Mouse (Mus musculus) intestine, embryonic 16.5 days (tissue): ENCODE data around the gene Rdh5. TPM values are rescaled to one million over a fixed set of nuclear protein-coding genes. Genes with fewer than 3 reads are reported as not detected.

Experiments
- ATAC-seq: fragments of 200-750 bp; cut with Nextera tagmentation; 2 replicates; pipeline ENCODE4 v1.8.0; 2017; ENCODE audit warnings: moderate TSS enrichment, moderate library complexity
- H3K27ac ChIP-seq: fragments of 300-500 bp; sonication (generic); 2 replicates; pipeline ENCODE4 v1.5.1; 2014; ENCODE audit warnings: mild to moderate bottlenecking, low read length
- H3K27me3 ChIP-seq: fragments of 300-500 bp; sonication (generic); replicated peaks from 2 replicates; pipeline ENCODE4 v1.6.1; 2014; ENCODE audit warnings: low read length, control low read depth, mixed read lengths; ENCODE audit not compliant: control insufficient read depth, insufficient read depth
- H3K36me3 ChIP-seq: fragments of 300-500 bp; sonication (generic); 2 replicates; pipeline ENCODE4 v1.6.1; 2014; ENCODE audit warnings: low read length, control low read depth; ENCODE audit not compliant: control insufficient read depth, insufficient read depth
- H3K4me1 ChIP-seq: fragments of 300-500 bp; sonication (generic); 2 replicates; pipeline ENCODE4 v1.6.1; 2014; ENCODE audit warnings: low read length, control low read depth, mixed read lengths; ENCODE audit not compliant: control insufficient read depth, insufficient read depth
- H3K4me2 ChIP-seq: fragments of 300-500 bp; sonication (generic); 2 replicates; pipeline ENCODE4 v1.6.1; 2014; ENCODE audit warnings: low read depth, low read length, control low read depth
- H3K4me3 ChIP-seq: fragments of 300-500 bp; sonication (generic); 2 replicates; pipeline ENCODE4 v1.5.1; 2014; ENCODE audit warnings: mild to moderate bottlenecking, low read length
- H3K9ac ChIP-seq: fragments of 300-500 bp; sonication (generic); 2 replicates; pipeline ENCODE4 v1.6.1; 2014; ENCODE audit warnings: low read depth, low read length
- H3K9me3 ChIP-seq: fragments of 300-500 bp; sonication (generic); 2 replicates; pipeline ENCODE4 v1.6.1; 2016; ENCODE audit warnings: low read length, control low read depth; ENCODE audit not compliant: control insufficient read depth
- WGBS: fragments of 180-500 bp; shearing (Covaris S2); extraction: QIAGEN DNeasy Blood & Tissue Kit; methylation state at CpG from one replicate; pipeline ENCODE4 v1.1.7; 2014; 5-methylcytosine and 5-hydroxymethylcytosine counted together
- polyA plus RNA-seq: library from polyadenylated mRNA; unstranded; fragments of >200 nt; fragmentation: Nextera tagmentation; extraction: Ambion mirVana; gene quantifications from 2 replicates; pipeline ENCODE4 v1.2.1, GENCODE M21; 2015

Gene Rdh5
- polyA plus RNA-seq, 1 experiment from 2014 or later, result 18.6 TPM

DNA sequence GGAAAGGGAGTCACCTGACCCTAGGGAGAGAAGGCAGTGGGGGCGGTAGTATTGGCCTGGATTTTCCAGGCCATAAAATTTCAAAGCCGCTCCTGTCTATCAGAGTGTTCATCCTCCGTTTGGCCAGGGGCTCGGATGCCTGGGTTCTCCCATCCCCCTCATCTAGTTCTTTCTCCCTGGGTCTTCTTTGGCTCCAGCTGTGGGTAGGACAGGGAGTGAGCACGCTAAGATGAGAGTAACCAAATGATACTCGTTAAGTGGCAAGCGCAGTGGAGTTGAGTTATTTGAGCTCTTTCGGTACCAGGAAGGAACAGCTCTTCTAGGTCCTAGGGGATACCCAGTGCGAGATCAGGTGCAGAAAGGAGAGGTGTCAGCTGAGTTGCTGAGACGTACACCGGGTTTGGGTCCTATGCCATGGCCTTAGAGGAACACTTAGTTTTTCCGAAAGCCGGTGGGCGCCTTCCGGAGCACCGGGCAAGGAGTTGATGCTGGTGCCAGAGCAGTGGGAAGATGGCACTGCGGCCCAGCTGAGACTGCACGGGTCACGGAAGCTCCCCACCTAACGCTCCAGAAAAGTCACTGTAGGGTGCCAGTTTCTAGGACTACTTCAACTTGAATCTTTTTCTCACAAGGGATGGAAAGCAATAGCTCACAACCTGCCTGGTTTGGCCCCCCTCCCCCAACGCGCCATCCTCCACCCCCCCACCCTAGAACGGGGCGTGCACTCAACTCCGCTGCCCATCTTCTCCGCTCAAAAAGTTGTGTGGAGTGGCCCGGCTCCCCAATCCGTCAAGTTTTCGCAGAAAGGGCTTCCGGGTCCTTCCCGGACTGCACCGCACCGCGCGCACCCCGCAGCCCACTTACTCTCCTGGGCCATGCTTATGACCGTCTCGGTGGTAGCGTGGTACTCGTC, 32.0 kb downstream of the Rdh5 start:
- H3K27me3 ChIP-seq, result no peaks in the 10 kb centered on the region
- H3K4me2 ChIP-seq, result peak overlapping the region; percentile 95
- H3K27ac ChIP-seq, result peak overlapping the region; percentile 77

GRCm38 (mm10) chr10:128889846-128890245, 32.8 kb downstream of the Rdh5 start:
- 20% methylated on average over 1 of the region's 2 CpGs for WGBS
- Histone ChIP-seq H3K9me3 (no peaks in the 10 kb centered on the region), H3K9ac (no peak overlapping the region; the same call in 1 of the 2 replicates), H3K27ac (no peak overlapping the region), H3K27me3 (no peaks in the 10 kb centered on the region), H3K4me2 (peak overlapping the region; percentile 95), H3K4me3 (0 out of 2 replicates have a peak overlapping the region, but pooled peaks have one; percentile 79), H3K36me3 (no peaks in the 10 kb centered on the region), H3K4me1 (peaks cover 25% of the 10 kb centered on the region)
- no peak for ATAC-seq

More for the DNA sequence above, 32.0 kb downstream of the Rdh5 start:
- peak overlapping the region; percentile 66 for H3K9ac ChIP-seq
- H3K4me1 ChIP-seq, result peaks cover 25% of the 10 kb centered on the region
- H3K9me3 ChIP-seq, result no peaks in the 10 kb centered on the region
- WGBS, result under 1% methylated on average over 40 of the region's 40 CpGs
- no peak; the same call in 1 of the 2 replicates for ATAC-seq
- no peaks in the 10 kb centered on the region for H3K36me3 ChIP-seq
- H3K4me3 ChIP-seq, result peak overlapping the region; percentile 79

DNA sequence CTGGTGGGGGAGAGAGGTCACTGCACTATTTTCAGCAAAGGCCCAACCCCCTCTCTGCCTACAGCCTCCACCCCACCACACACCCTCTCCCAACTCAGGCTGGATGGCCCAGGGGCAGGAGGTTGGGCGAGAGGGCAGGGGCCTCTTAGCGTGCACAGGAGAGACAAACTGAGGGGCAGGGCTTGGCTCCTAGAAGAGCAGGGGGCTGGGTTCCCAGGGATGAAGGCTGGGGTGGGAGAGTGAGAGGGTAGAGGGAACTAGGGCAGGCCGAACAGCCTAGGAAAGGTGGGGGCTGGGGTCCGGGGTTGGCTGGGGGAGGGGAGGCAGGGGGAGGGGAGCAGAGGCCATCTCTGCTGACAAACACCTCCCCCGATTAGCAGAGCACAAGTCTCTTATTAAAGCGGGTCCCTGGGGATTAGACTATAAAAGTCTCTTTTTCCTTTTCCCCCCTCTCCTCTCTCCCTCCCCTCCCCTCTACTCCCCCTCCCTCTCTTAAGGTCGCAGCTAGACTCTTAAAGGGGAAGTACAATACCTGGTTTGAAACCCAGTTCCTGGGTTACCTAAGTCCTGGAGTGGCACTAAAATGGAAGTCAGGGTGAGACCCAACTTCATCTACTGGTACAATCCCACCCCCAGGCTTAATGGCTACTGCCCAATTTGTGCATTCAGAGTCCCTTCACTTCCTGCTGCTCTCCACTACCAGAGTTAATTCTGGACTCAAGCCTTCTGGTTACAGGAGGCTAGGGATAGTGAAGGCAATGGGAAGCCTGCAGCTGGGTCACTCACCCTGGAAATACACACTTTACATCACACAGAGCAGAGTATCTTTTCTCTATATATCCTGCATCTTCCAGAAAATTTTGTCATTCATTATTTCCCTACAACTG, 33.5 kb downstream of the Rdh5 start:
- WGBS, result 3% methylated on average over 7 of the region's 7 CpGs
- peak; percentile 28 for ATAC-seq
- Histone ChIP-seq H3K4me3 (peak overlapping the region; percentile 31), H3K27me3 (no peaks in the 10 kb centered on the region), H3K27ac (no peak overlapping the region), H3K9ac (peak overlapping the region; percentile 56; the same call in 1 of the 2 replicates), H3K36me3 (no peaks in the 10 kb centered on the region), H3K4me1 (peaks cover 25% of the 10 kb centered on the region), H3K4me2 (peak overlapping the region; percentile 52), H3K9me3 (no peaks in the 10 kb centered on the region)

GRCm38 (mm10) chr10:128882067-128882466, 40.6 kb downstream of the Rdh5 start:
- no peak overlapping the region for H3K9ac ChIP-seq
- peaks cover 3% of the 10 kb centered on the region; the same call in 1 of the 2 replicates for H3K36me3 ChIP-seq
- no peaks in the 10 kb centered on the region for H3K4me1 ChIP-seq
- no peak overlapping the region for H3K4me2 ChIP-seq
- no peak for ATAC-seq
- no peak overlapping the region for H3K4me3 ChIP-seq
- H3K9me3 ChIP-seq, result no peaks in the 10 kb centered on the region
- no peaks in the 10 kb centered on the region for H3K27me3 ChIP-seq
- 88% methylated on average over 5 of the region's 5 CpGs for WGBS
- H3K27ac ChIP-seq, result no peak overlapping the region

DNA sequence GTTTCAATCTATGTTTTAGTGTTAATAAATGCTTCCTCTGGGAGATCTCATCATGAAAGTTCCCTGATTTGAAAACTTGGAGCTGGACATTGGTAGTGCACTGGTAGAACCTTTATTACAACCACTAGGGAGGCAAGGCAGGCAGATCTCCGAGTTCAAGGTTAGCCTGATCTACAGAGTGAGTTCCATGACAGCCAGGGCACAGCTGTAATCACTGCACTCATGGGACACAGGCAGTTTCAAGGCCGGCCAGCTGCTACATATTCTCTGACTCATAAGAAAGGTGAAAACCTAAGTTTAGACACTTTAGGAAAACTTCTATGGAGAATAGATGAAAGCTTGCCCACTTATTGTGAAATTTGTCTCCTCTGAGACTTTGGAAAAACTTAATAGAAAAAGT, 43.9 kb downstream of the Rdh5 start:
- H3K27me3 ChIP-seq, result no peaks in the 10 kb centered on the region
- no peaks in the 10 kb centered on the region for H3K4me1 ChIP-seq
- ATAC-seq, result no peak
- no peak overlapping the region for H3K9ac ChIP-seq
- H3K4me3 ChIP-seq, result no peak overlapping the region
- H3K36me3 ChIP-seq, result peaks cover 3% of the 10 kb centered on the region; the same call in 1 of the 2 replicates
- 87% methylated on average over 2 of the region's 2 CpGs for WGBS
- no peaks in the 10 kb centered on the region for H3K9me3 ChIP-seq
- H3K4me2 ChIP-seq, result no peak overlapping the region
- H3K27ac ChIP-seq, result no peak overlapping the region

DNA sequence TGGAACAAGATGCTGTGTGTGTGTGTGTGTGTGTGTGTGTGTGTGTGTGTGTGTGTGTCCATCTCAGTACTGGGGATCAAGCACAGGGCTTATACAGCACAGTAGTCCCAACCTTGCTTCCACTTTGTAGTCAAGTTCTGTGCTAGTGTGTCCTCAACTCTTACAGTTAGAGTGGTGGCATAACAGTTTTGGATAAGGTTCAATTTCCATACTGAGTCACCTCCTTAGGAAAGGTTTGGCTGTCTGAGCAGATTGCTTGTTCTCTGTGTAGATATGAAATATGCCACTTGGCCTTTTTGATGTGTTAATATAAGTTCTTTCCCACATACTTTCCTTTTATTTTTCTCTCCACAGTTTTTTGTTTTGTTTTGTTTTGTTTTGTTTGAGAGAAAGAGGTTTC, 44.4 kb downstream of the Rdh5 start:
- H3K4me3 ChIP-seq, result no peak overlapping the region
- H3K27ac ChIP-seq, result no peak overlapping the region
- H3K4me2 ChIP-seq, result no peak overlapping the region
- H3K9ac ChIP-seq, result no peak overlapping the region
- no peaks in the 10 kb centered on the region for H3K9me3 ChIP-seq
- H3K4me1 ChIP-seq, result no peaks in the 10 kb centered on the region
- H3K36me3 ChIP-seq, result peaks cover 3% of the 10 kb centered on the region; the same call in 1 of the 2 replicates
- no peak for ATAC-seq
- H3K27me3 ChIP-seq, result no peaks in the 10 kb centered on the region

- H3K9me3 ChIP-seq, result no peaks in the 10 kb centered on the region
- WGBS, result 82% methylated on average over 3 of the region's 3 CpGs
- H3K36me3 ChIP-seq, result peaks cover 5% of the 10 kb centered on the region; the same call in 1 of the 2 replicates
- no peak overlapping the region for H3K9ac ChIP-seq
- no peaks in the 10 kb centered on the region for H3K4me1 ChIP-seq
- no peak for ATAC-seq
- H3K27ac ChIP-seq, result no peak overlapping the region
- no peak overlapping the region for H3K4me2 ChIP-seq
- no peak overlapping the region for H3K4me3 ChIP-seq
- H3K27me3 ChIP-seq, result no peaks in the 10 kb centered on the region
Observed at GRCm38 (mm10) chr10:128870341-128870740, 52.3 kb downstream of the Rdh5 start.

GRCm38 (mm10) chr10:128866518-128866917, 56.2 kb downstream of the Rdh5 start:
- no peak overlapping the region for H3K27ac ChIP-seq
- H3K36me3 ChIP-seq, result peaks cover 3% of the 10 kb centered on the region; the same call in 1 of the 2 replicates
- H3K27me3 ChIP-seq, result no peaks in the 10 kb centered on the region
- ATAC-seq, result no peak
- H3K4me1 ChIP-seq, result no peaks in the 10 kb centered on the region
- no peaks in the 10 kb centered on the region for H3K9me3 ChIP-seq
- 89% methylated on average over 1 of the region's 1 CpGs for WGBS
- no peak overlapping the region for H3K4me3 ChIP-seq
- no peak overlapping the region for H3K9ac ChIP-seq
- H3K4me2 ChIP-seq, result no peak overlapping the region

DNA sequence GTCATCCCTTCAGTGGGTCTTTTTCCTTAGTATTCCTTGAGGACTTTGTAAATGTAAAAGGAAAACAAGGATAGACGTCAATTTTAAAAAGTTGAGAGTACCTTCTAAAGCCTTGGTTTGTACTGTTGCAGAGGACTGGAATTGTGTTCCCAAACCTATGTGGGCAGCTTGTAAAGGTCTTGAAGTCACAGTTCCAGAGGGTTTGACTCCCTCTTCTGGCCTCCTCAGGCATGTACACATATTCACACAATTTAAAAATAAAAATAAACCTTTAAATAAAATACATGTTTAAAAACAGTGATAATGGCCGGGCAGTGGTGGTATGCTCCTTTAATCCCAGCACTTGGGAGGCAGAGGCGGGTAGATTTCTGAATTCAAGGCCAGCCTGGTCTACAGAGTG, 56.6 kb downstream of the Rdh5 start:
- no peak overlapping the region for H3K4me2 ChIP-seq
- no peaks in the 10 kb centered on the region for H3K27me3 ChIP-seq
- no peak overlapping the region for H3K9ac ChIP-seq
- H3K4me1 ChIP-seq, result no peaks in the 10 kb centered on the region
- H3K36me3 ChIP-seq, result peaks cover 3% of the 10 kb centered on the region; the same call in 1 of the 2 replicates
- H3K9me3 ChIP-seq, result no peaks in the 10 kb centered on the region
- H3K4me3 ChIP-seq, result no peak overlapping the region
- no peak overlapping the region for H3K27ac ChIP-seq
- no peak for ATAC-seq
- WGBS, result 86% methylated on average over 3 of the region's 3 CpGs
